Mouse (Mus musculus) heart, postnatal 10 days (tissue): ENCODE results near the gene Itgb6. TPM values are rescaled to one million over a fixed set of nuclear protein-coding genes. Genes with fewer than 3 reads are reported as not detected.

ENCODE experiments used
- DNase-seq, 2 experiments: peaks; one replicate each; pipeline ENCODE4 v3.0.0; 2021
- intact Hi-C: fragments of 180-260 bp; cut with DNase I; formaldehyde crosslinking; loops from one replicate; pipeline ENCODE4 v1.15.1; 2025
- total RNA-seq, 2 experiments: library from RNA; stranded (reverse); gene quantifications; 2 replicates each; pipeline ENCODE4 v1.2.3; 2021

Itgb6 gene
- total RNA-seq, 2 experiments from 2014 or later, result 8.6 to 18.1 TPM

GRCm38 (mm10) chr2:60627952-60628351, 94.5 kb downstream of the Itgb6 start:
- DNase-seq, result no peak
- intact Hi-C loops, result no loop called here

- intact Hi-C loops, result no loop called here
Observed at GRCm38 (mm10) chr2:60627515-60627914, 94.9 kb downstream of the Itgb6 start.

GRCm38 (mm10) chr2:60625766-60626165, 96.7 kb downstream of the Itgb6 start:
- intact Hi-C loops, result no loop called here
- DNase-seq, result no peak

More at GRCm38 (mm10) chr2:60627515-60627914, 94.9 kb downstream of the Itgb6 start:
- DNase-seq, result no peak

- intact Hi-C loops, result no loop called here
- no peak for DNase-seq
Observed at GRCm38 (mm10) chr2:60622161-60622560, 100.3 kb downstream of the Itgb6 start.

GRCm38 (mm10) chr2:60614758-60615157, 107.7 kb downstream of the Itgb6 start:
- intact Hi-C loops, result no loop called here
- no peak for DNase-seq

GRCm38 (mm10) chr2:60613857-60614228, 108.6 kb downstream of the Itgb6 start:
- intact Hi-C loops, result no loop called here
- DNase-seq, result no peak

- intact Hi-C loops, result no loop called here
Observed at GRCm38 (mm10) chr2:60612906-60613856, 109.3 kb downstream of the Itgb6 start.

GRCm38 (mm10) chr2:60611622-60612021, 110.8 kb downstream of the Itgb6 start:
- intact Hi-C loops, result no loop called here
- no peak for DNase-seq

More at GRCm38 (mm10) chr2:60612906-60613856, 109.3 kb downstream of the Itgb6 start:
- no peak for DNase-seq

GRCm38 (mm10) chr2:60609436-60610199, 112.8 kb downstream of the Itgb6 start:
- no peak for DNase-seq
- intact Hi-C loops, result loop anchor here (5.0 kb wide), 1 partner anchor 843 kb away; no protein-coding TSS in a partner anchor

- DNase-seq, result peak; percentile 11 to 18
- intact Hi-C loops, result loop anchor here (5.0 kb wide), 1 partner anchor 844 kb away; no protein-coding TSS in a partner anchor
Observed at GRCm38 (mm10) chr2:60607980-60608379, 114.5 kb downstream of the Itgb6 start.

- DNase-seq, result no peak
- intact Hi-C loops, result no loop called here
Observed at GRCm38 (mm10) chr2:60601326-60601725, 121.1 kb downstream of the Itgb6 start.

- intact Hi-C loops, result no loop called here
Observed at GRCm38 (mm10) chr2:60600863-60601262, 121.6 kb downstream of the Itgb6 start.

GRCm38 (mm10) chr2:60583416-60583815, 139.0 kb downstream of the Itgb6 start:
- DNase-seq, result no peak
- intact Hi-C loops, result no loop called here

More at GRCm38 (mm10) chr2:60600863-60601262, 121.6 kb downstream of the Itgb6 start:
- DNase-seq, result no peak

- no peak for DNase-seq
- intact Hi-C loops, result no loop called here
Observed at GRCm38 (mm10) chr2:60554561-60554960, 167.9 kb downstream of the Itgb6 start.

- intact Hi-C loops, result no loop called here
- peak; percentile 72 to 76 for DNase-seq
Observed at GRCm38 (mm10) chr2:60552902-60553682, 169.4 kb downstream of the Itgb6 start, which contains the start of gene Pla2r1. Gene Pla2r1, minus strand, starts transcription at chr2:60553308.

GRCm38 (mm10) chr2:60552177-60552901, 170.1 kb downstream of the Itgb6 start:
- DNase-seq, result peak in 1 of 2 experiments; percentile 14
- intact Hi-C loops, result no loop called here

- intact Hi-C loops, result no loop called here
- DNase-seq, result peak in 1 of 2 experiments; percentile 4
Observed at GRCm38 (mm10) chr2:60551673-60552072, 170.8 kb downstream of the Itgb6 start.

GRCm38 (mm10) chr2:60550521-60550920, 171.9 kb downstream of the Itgb6 start:
- intact Hi-C loops, result no loop called here
- no peak for DNase-seq

- intact Hi-C loops, result no loop called here
- no peak for DNase-seq
Observed at GRCm38 (mm10) chr2:60549851-60550250, 172.6 kb downstream of the Itgb6 start.
